Mouse (Mus musculus) lung, embryonic 15.5 days (tissue): ENCODE measurements around the gene Ldhc. TPM values are rescaled to one million over a fixed set of nuclear protein-coding genes. Genes with fewer than 3 reads are reported as not detected.

Experiments used
- ATAC-seq: fragments of 200-750 bp; cut with Nextera tagmentation; 2 replicates; pipeline ENCODE4 v1.8.0; 2017; ENCODE audit warnings: moderate number of reproducible peaks, borderline replicate concordance; ENCODE audit not compliant: low FRiP score, low TSS enrichment; ENCODE audit errors: extremely low read depth
- H3K27ac ChIP-seq: fragments of 300-500 bp; sonication (generic); 2 replicates; pipeline ENCODE4 v1.5.1; 2015; ENCODE audit warnings: moderate library complexity, mild to moderate bottlenecking, inconsistent platforms
- H3K27me3 ChIP-seq: fragments of 300-500 bp; sonication (generic); 2 replicates; pipeline ENCODE4 v1.6.1; 2015; ENCODE audit warnings: inconsistent platforms
- H3K36me3 ChIP-seq: fragments of 300-500 bp; sonication (generic); 2 replicates; pipeline ENCODE4 v1.6.1; 2015; ENCODE audit warnings: inconsistent platforms
- H3K4me1 ChIP-seq: fragments of 300-500 bp; sonication (generic); 2 replicates; pipeline ENCODE4 v1.6.1; 2015; ENCODE audit warnings: inconsistent platforms
- H3K4me2 ChIP-seq: fragments of 300-500 bp; sonication (generic); 2 replicates; pipeline ENCODE4 v1.6.1; 2015; ENCODE audit warnings: inconsistent platforms, mild to moderate bottlenecking, moderate library complexity
- H3K4me3 ChIP-seq: fragments of 300-500 bp; sonication (generic); 2 replicates; pipeline ENCODE4 v1.5.1; 2015; ENCODE audit warnings: mild to moderate bottlenecking, inconsistent platforms
- H3K9ac ChIP-seq: fragments of 300-500 bp; sonication (generic); 2 replicates; pipeline ENCODE4 v1.6.1; 2015; ENCODE audit warnings: inconsistent platforms
- H3K9me3 ChIP-seq: fragments of 300-500 bp; sonication (generic); 2 replicates; pipeline ENCODE4 v1.6.1; 2016; ENCODE audit warnings: inconsistent platforms
- WGBS: fragments of 180-500 bp; shearing (Covaris S2); methylation state at CpG from one replicate; pipeline ENCODE4 v1.1.7; 2015; 5-methylcytosine and 5-hydroxymethylcytosine counted together
- polyA plus RNA-seq: library from polyadenylated mRNA; unstranded; fragments of >200 nt; fragmentation: Nextera tagmentation; extraction: Ambion mirVana; gene quantifications from 2 replicates; pipeline ENCODE4 v1.2.1, GENCODE M21; 2015

The Ldhc gene
- polyA plus RNA-seq, 1 experiment from 2014 or later, result 0.14 TPM

DNA sequence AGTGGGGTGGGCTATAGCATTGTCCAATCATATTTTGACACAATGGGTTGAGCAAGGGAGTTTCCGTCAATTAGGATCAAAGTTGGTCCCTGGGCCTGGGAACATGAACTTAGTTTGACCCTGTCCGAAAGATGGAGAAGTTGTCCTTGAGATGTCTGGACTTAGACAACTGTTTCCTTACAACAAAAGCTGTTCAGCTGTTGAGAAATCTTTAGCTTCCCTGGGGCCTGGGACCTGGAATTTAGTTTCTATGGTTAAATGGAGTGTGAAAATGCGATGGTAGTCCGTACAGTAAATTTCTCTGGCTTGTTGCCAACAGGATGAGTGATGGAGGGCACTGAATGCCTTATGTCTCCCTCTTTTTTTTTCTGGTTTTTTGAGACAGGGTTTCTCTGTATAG, 61.1 kb downstream of the Ldhc start:
- H3K4me2 ChIP-seq, result no peak overlapping the region
- no peak for ATAC-seq
- no peak overlapping the region for H3K27ac ChIP-seq
- H3K4me3 ChIP-seq, result no peak overlapping the region
- 41% methylated on average over 4 of the region's 4 CpGs for WGBS
- H3K9me3 ChIP-seq, result no peaks in the 10 kb centered on the region
- H3K4me1 ChIP-seq, result peaks cover 30% of the 10 kb centered on the region
- H3K36me3 ChIP-seq, result no peaks in the 10 kb centered on the region; the same call in 1 of the 2 replicates
- no peak overlapping the region for H3K9ac ChIP-seq
- H3K27me3 ChIP-seq, result no peaks in the 10 kb centered on the region

Other genes with a start within 250 kb of the Ldhc start
- 13.3 and 14.4 TPM in 2 replicates for gene Sergef, start 221.4 kb upstream of the Ldhc start, polyA plus RNA-seq
- gene Tph1, start 188.7 kb upstream of the Ldhc start, polyA plus RNA-seq, result 0.39 and 0.55 TPM in 2 replicates
- 32.2 and 32.9 TPM in 2 replicates for gene Saal1, start 150.5 kb upstream of the Ldhc start, polyA plus RNA-seq
- 0.16 and 0.40 TPM in 2 replicates for gene Saa3, start 145.5 kb upstream of the Ldhc start, polyA plus RNA-seq
- gene Saa4, start 128.6 kb upstream of the Ldhc start, polyA plus RNA-seq, result not detected in 2 replicates
- 0.12 and 0.20 TPM in 2 replicates for gene Saa1, start 118.2 kb upstream of the Ldhc start, polyA plus RNA-seq
- not detected in 2 replicates for gene Saa2, start 109.4 kb upstream of the Ldhc start, polyA plus RNA-seq
- 19.3 and 21.3 TPM in 2 replicates for gene Hps5, start 65.1 kb upstream of the Ldhc start, polyA plus RNA-seq
- gene Gtf2h1, start 65.1 kb upstream of the Ldhc start, polyA plus RNA-seq, result 40.6 and 43.8 TPM in 2 replicates
- 1,840 and 1,954 TPM in 2 replicates for gene Ldha, start 19.7 kb upstream of the Ldhc start, polyA plus RNA-seq
- gene Tsg101, start 58.8 kb downstream of the Ldhc start, polyA plus RNA-seq, result 157 and 163 TPM in 2 replicates
- 12.1 and 13.1 TPM in 2 replicates for gene Uevld, start 97.3 kb downstream of the Ldhc start, polyA plus RNA-seq
- 0.62 TPM in 1 of 2 replicates, not detected in the other for gene Gm9999, start 122.4 kb downstream of the Ldhc start, polyA plus RNA-seq
- gene Spty2d1, start 147.2 kb downstream of the Ldhc start, polyA plus RNA-seq, result 22.8 and 23.3 TPM in 2 replicates
- gene Tmem86a, start 189.4 kb downstream of the Ldhc start, polyA plus RNA-seq, result 44.9 and 45.5 TPM in 2 replicates